Mouse (Mus musculus) liver (tissue): Measurements from ENCODE around the gene Car6.
A peak's percentile ranks its signal among the peaks of the same experiment; 100 is the strongest.

ENCODE experiments used
- DNase-seq: peaks from one replicate; pipeline ENCODE4 v3.0.0-alpha.2; 2020; ENCODE audit warnings: mixed read lengths

Car6 gene

DNA sequence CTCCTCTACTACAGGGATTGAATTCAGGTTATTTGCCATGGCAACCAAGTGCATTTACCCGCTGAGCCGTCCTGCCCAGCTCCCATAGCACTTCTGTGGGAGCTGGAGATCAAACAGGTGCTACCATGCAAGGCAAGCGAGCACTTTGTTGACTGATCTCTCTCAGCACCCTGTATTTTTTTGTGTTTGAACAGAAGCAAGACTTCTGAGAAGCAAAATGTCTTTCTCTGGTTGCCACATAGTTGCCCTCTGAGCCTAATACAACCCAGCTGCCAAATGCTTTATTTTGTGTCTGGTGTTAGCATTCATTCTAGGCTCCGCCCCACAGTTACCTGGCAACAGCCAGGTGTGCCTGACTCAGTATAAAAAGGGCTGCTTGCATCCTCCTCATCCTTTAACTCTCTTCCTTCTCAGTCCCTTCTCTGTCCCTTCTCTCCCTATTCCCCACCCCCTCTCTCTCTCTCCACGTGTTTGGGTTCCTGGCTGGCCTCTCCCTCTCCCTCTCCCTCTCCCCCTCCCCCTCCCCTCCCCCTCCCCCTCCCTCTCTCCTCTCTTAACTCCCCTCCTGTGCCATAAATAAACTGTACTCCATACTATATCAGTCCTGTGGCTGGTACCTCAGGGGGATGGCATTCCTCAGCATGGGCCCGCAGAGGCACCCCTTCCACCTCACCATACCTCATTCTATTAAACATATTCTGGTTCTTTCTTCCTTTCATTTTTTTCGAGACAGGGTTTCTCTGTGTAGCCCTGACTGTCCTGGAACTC is 27.6 kb upstream of the Car6 start:
- DNase-seq, result no peak

DNA sequence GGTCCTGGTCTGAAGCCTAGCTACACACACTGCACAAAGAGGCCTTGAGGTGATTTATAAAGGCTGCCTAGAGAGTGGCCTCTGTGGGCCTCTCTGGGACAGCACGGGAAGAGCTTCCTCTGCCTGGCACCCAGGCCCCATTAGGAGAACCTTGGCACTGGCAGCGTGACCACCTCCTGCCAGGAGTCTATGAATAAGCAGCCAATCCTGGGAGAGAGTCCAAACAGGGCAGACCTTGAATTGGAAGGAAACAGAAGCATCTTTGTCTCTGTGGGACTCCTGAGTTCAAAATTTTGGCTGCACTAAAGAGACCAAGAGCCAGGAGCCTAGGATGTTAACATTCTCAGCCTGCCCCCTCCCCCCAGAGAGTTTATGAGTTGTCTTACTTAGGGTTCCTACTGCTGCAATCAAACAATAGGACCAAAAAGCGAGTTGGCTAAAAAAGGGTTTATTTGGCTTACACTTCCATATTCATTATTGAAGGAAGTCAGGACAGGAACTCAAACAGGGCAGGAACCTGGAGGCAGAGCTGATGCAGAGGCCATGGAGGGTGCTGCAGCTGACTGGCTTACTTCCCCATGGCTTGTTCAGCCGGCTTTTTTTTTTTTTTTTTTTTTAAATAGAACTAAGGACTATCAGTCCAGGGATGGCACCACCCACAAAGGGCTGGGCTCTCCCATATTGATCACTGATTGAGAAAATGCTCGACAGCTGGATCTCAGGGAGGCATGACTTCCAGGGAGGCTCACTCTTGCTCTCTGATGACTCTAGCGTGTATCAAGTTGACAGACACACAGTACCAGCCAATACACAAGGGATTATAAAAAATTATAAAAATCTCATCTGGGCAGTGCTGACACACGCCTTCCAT is 25.9 kb upstream of the Car6 start:
- no peak for DNase-seq

DNA sequence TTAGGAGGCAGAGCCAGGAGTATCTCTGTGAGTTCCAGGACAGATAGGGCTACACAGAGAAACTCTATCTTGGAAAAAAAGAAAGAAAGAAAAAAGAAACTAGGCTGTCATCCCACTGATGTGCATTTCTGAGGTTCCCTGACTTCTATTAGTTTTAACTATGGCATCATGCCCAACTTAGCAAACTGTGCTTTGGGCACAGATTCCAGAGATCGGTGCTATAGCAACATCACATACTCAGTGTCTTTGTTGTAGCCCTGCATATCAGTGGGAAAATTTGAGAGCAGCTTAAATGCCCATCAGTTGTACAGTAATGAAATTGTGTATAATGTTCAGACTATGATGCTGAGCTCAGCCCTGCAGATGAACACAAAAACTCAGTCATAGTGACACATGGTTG is 24.6 kb upstream of the Car6 start:
- DNase-seq, result no peak

DNA sequence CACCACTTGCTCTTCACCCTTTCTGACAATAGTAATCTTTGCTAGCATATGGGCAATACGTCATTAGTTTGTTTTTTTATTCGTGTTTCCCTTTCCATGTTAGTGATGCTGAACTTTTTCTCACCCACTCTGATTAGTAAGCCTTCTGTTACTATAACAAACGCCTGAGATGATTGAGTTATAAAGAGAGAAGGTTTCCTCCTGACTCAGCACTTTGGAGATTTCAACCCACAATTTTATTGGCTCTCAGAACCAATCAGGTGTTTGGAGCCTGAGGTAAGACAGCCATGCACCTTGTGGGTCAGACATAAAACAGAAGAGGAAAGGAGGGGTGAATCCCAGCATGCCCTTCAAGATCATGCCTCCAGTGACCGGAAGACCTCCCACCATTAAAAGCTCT is 22.7 kb upstream of the Car6 start:
- no peak for DNase-seq

DNA sequence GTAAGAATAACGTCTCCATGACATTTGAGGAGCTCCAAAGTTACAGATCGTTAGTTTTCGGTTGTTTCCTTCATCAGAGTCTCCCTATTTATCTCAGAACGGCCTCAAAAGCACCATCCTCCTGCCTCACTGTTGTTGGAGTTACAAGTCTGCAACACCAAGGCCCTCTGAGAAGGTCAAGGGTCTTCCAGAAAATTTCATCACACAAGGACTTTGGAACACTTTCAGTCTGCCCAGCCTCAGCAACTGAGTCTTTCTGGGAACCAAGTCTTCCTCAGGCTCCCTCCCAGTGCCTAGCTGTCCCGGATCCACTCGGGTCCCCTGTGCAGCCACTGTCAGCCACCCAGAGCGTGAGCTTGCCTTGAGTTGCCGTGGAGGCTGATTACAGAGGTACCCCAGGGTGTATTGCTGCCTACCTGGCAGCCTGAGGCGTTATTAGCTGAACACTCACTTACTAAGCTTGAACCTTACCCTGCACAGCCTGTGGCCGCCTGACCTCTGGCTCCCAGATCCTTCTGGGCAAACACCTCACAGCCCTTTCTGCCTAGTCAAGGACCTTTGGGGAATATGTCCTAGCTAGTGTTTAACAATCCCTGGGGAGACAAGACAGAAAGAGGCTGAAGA is 20.0 kb upstream of the Car6 start:
- no peak for DNase-seq

DNA sequence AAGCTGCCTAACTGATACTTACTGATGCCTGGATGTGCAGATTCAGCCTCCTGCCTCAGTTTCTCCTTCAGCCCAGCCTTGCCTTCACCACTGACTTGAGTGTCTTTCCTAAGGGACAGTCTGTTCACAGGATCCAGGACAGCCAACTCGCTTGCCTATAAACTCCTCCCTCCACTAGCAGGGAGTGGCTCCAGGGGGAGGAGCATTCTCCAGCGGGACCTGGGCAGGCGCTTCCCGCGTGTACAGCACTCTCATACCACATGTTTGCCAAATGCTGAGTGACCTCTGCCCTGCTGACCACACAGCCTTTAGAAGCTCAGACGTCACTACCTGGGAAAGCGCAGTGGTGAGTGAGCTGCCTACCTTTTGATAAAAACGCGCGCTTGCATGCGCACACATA is 19.5 kb upstream of the Car6 start:
- peak; percentile 79 for DNase-seq

DNA sequence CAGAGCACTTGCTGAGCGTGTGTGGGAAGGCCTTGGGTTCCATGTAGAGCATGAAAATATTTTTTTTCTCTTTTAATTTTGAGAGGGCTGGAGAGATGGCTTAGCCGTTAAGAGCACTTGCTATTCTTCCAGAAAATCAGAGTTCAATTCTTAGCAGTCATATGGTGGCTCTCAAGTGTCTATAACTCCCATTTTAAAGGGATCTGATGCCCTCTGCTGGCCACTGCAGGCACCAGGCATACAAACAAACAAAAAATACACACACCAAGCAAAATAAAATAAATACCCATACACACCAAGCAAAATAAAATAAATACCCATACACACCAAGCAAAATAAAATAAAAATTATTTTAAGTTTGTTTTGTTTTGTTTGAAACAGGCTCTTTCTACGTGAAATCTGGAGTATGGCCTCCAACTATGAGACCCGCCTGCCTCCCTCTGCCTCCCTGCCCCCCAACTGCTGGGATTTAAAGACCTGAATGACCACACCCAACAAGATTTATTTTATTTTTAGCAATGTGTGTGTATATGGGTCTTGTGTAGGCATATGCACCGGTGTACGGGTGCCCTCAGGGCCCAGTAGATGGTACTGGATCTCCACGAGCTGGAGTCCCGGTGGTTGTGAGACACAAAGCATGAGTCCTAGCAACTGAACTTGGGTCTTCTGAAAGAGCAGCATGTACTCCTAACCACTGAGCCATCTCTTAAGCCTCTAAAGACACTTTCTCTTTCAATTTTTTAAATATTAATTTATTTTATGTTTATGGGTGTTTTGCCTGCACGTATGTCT is 18.6 kb upstream of the Car6 start:
- DNase-seq, result peak; percentile 63

DNA sequence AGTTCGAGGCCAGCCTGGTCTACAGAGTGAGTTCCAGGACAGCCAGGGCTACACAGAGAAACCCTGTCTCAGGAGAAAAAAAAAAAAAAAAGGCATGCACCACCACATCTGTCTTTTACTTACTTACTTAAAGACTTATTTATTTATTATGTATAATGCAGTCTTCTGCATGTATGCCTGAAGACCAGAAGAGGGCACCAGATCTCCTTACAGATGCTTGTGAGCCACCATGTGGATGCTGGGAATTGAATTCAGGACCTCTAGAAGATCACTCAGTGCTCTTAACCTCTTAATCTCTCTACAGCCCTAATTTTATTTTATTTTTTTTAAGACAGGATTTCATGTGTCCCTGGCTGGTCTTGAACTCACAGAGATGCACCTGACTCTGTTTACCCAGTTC is 16.8 kb upstream of the Car6 start:
- no peak for DNase-seq

DNA sequence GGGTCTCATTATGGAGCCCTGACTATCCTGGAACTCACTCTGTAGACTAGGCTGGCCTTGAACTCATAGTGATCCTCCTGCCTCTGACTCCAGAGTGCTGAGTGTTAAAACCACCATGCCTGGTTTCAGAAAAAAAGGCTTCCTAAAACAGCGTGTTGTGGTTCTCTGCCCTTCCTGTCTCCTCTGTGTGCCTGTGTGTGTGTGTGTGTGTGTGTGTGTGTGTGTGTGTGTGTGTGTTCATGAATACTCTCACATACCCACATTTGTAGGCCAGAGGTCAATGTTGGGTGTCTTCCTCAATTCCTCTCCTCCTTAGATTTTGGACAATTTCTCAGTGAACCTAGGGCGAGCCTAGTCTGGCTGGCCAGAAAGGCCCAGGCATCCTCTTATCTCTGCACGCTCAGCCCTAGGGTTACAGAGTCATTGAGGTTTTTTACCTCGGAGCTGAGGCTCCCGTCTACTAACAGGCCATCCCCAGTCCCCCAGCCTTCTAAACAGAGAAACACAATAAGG is 16.0 kb upstream of the Car6 start:
- no peak for DNase-seq

DNA sequence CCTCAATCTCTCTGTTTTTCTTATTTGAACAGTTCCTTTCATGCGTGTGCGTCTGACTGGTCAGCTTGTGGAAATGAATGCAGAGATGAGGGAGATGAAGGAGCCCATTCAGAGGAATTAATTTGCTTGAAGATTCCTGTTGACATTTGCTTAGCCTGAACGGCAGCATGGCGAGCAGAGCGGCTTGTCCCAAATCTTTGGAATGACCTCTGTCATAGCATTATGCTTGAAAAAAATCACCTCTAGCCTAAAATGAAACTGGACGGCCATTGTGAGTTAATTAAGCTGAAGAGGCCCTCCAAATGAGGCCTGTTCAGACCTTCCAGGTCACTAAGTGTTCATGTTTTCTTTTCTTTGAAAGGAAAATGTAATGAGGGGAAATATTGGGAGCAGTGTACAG is 15.3 kb upstream of the Car6 start:
- DNase-seq, result no peak

DNA sequence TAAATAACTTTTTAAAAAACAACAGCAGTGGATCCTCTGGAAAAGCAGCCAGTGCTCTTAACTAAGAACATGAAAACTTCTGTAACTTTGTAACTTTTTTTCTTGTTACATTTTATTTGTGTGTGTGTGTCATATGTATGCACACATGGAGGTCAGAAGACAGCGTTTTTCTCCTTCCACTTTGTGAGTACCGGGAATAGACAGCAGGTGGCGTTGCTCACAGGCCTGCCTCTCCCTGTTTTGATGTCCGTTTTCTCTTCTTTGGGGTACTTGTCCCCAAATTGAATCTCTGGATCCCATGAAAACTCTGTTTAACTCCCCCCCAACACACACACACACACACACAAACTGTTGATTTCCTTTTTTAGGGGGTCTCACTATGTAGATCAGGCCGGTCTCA is 12.8 kb upstream of the Car6 start:
- DNase-seq, result peak; percentile 34

DNA sequence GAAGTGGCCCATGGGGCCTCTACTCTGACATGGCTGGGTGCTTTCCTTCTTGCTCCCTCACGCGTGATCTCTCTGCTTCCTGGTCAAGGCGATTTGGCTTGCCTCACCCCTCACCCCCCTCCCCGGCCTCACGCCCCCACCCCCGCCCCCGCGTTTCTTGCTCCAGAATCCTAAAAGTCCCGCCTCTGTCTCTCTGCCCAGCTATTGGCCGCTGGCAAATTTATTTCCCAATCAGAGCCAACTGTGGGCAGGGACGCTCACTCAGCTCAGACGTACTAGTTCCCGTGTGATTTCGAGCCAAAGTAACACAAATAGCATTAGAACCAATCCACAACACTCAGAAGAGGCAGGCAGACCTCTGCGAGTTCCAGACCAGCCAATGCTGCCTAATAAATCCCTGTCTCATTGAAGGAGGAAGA is 11.4 kb upstream of the Car6 start:
- DNase-seq, result peak; percentile 73

DNA sequence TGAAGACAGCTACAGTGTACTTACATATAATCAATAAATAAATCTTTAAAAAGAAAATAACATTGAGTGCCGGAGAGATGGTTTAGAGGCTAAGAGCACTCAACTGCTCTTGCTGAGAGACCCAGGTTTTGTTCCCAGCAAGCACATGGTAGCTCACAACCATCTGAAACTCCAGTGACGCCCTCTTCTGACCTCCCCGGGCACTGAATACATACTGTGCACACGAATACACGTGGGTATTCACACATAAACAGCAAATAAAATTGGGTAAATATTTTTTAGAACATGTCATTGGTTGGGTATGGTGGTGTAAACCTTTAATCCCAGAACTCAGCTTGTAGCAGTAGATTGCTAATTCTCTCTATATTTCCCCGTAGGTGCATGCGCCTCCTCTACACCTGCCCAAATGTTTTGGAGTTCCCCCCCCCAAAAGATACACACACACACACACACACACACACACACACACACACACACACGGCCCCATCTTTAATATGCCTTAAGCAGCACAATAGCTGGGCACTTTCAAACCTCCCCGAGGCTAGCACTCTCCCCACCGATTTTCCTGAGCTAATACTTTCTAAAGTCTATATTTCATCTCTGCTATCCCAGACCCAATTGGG is 10.9 kb upstream of the Car6 start:
- DNase-seq, result no peak

DNA sequence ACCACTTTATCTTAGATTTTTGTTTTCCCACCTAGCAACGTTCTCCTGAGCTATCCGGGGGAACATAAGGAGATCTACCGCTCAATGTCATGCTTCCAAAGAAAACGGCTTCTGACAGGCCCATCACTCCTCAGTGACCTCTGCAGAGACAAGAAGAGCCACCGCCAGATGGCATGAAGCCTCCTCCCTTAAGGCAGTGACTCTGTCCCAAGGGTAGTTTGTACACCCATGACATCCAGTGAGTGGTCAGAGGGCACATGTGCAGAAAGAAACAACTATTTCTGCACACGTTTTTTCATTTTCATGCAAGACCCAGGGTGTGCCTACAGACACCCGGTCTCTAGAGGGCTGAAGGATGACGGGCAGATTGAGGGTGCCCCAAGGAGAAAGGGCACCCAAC is 9.2 kb upstream of the Car6 start:
- DNase-seq, result no peak

DNA sequence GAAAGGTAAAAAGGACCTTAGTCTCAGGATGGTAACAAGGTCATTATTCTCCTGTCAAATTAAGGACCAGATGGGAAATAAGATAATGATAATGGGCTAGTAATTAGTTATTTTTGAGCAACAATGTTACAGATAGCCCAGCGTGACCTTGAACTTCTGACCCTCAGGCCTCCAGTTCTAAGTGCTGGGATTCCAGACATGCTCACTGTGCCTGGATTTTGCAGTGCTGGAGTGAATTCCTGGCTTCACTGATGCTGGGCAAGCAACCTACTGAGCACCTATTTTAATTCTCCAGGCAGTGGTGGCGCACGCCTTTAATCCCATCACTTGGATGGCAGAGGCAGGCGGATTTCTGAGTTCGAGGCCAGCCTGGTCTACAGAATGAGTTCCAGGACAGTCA is 8.6 kb upstream of the Car6 start:
- no peak for DNase-seq

DNA sequence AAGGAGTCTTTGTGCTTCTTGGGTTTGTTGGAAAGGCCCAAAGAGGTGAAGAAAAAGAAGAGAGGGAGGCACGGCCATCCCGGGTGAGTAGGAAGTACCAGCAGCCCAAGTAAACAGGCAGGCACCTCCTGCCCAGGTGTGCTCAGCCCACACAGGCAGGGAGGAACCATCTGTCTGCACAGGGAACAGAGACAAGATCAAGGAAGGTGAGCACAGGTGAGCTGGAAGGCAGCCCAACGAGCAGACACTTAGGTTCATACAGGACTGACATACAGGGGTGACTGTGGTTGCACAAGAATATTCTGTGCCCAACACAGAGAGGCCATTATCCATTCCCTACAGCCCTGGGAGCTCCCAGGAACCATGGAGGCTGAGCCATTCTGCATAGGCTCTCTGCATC is 3.7 kb upstream of the Car6 start:
- no peak for DNase-seq

DNA sequence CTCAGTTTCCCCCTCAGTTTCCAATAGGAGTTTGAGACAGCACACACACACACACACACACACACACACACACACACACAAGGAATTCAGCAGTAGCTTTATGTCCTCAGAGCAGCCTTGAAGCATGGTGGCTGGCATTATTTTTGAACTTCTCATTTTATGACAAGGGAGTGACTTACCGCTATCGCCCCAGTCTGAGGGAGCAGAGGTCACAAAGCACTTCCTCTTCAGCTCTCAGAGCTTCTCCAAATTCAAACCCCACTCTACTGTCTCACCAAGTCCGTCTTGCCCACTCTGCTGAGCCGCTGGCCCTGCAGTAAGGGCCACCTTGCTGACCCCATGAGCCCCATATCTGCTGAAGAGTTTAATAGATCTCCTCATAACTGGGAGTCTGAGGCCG is 1.6 kb upstream of the Car6 start:
- no peak for DNase-seq

DNA sequence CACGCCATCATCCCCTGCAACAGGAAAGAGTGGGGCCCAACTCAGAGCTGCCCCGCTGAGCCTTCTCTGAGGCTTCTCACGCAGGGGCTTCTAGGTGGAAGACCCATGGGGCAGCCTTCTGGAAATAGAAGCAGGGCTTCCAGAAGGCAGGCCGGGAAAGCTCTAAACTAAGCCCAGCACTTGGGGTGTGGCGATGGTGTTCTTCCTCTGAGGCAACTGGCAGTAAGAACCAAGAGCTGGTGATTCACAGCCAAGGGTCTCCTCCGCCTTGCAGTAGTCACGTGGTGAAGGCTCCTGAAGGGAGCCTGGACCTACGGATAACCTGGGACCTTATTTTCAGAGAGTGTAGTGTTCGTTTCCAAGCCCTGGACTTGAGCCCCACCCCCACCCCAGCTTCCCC is 2.9 kb downstream of the Car6 start:
- no peak for DNase-seq

DNA sequence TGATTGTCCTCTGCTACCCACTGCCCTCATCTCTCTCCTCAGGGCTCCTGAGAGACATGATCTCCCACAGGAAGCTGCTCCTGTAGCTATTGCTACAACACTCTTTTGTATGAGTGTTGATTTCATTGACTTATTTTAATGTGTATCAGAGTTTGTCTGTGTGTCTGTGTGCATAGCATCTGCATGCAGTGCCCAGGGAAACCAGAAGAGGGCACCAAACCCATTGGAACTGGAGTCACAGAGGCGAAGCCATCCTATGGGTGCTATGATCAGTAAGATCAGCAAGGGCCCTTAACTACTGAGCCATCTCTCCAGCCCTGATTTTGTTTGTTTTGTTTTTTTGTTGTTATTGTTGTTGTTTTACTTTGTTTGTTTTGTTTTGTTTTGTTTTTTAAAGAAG is 7.2 kb downstream of the Car6 start:
- peak; percentile 73 for DNase-seq

DNA sequence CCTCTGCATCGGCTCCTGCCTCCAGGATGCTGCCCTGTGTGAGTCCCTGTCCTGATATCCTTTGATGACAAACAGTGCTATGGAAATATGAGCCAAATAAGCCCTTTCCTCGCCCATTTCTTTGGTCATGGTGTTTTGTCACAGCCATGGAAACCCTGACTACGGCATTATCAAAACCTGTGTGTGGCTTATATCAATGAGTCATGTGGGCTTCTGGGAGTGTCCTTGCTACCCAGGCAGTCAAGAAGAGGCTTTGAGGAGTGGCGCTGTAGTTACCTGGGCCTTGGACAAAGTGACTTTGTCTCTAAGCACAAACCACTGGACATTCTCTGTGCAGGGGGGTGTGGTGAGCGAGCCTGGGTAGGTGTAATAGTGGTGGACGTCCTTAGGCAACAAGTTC is 8.9 kb downstream of the Car6 start:
- DNase-seq, result no peak

DNA sequence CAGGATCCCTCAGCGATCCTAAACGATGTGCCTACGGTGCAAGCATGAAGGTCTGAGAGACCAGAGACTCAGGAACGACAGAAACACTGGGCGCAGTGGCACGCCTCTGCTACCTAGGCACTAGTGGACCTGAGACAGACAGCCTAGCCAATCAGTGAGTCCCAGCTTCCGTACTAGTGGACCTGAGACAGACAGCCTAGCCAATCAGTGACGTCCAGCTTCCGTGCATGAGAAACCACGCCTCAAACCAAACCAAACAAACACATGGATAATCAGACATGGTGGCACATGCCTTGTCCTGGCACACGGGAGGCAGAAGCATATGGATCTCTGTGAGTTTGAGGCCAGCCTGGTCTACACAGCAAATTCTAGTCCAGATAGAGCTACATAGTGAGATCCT is 12.9 kb downstream of the Car6 start:
- peak; percentile 18 for DNase-seq

DNA sequence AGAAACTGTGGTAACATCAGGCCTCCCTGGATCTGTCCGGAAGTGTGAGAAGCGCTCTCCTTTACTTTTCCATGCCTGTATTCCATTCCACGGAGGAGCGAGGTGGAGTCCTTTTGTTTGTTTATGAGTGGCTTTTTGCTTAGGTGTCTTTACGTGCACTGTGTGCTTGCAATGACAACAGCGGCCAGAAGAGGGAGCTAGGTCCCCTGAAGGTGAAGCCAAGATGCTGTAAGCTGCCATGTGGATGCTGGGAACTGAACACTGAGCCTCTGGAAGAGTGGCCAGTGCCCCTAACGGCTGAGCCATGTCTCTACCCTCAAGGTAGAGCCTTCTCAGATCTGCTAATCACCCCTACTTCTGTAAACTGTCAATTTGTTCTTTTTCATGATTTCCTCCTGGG is 19.8 kb downstream of the Car6 start:
- DNase-seq, result no peak
